Mouse (Mus musculus): ENCODE measurements around the gene Dixdc1.
"Not testable (repeated sequence)": the region's sequence is repeated elsewhere in the genome, so short reads cannot be mapped to it uniquely, and the experiment has no call there.

Gene Dixdc1

GRCm38 (mm10) chr9:50658391-50658790 is 80.9 kb downstream of the Dixdc1 start:
- no peak for DNase-seq (ENCODE audit: low spot score)

GRCm38 (mm10) chr9:50650503-50650902 is 88.8 kb downstream of the Dixdc1 start:
- no peak for DNase-seq (ENCODE audit: low spot score)

GRCm38 (mm10) chr9:50646826-50647370 is 92.4 kb downstream of the Dixdc1 start:
- no peak for DNase-seq (ENCODE audit: low spot score)

- no peak for DNase-seq (ENCODE audit: low spot score)
These were observed 105.0 kb downstream of the Dixdc1 start for GRCm38 (mm10) chr9:50634270-50634669.

- no peak for DNase-seq (ENCODE audit: low spot score)
These were observed 106.3 kb downstream of the Dixdc1 start for GRCm38 (mm10) chr9:50633059-50633458.

- DNase-seq (ENCODE audit: low spot score), result no peak
These were observed 107.2 kb downstream of the Dixdc1 start for GRCm38 (mm10) chr9:50632016-50632688.

GRCm38 (mm10) chr9:50630903-50631302 is 108.4 kb downstream of the Dixdc1 start:
- not testable (repeated sequence) for DNase-seq (ENCODE audit: low spot score)

- no peak for DNase-seq (ENCODE audit: low spot score)
These were observed 121.5 kb downstream of the Dixdc1 start for GRCm38 (mm10) chr9:50617794-50618330.

- DNase-seq (ENCODE audit: low spot score), result peak; percentile 78
These were observed 122.3 kb downstream of the Dixdc1 start, which contains the start of the genes Pih1d2 and Nkapd1 for GRCm38 (mm10) chr9:50616766-50617603. Gene Pih1d2, plus strand, starts transcription at chr9:50617321. Gene Nkapd1, minus strand, starts transcription at chr9:50617464.

- DNase-seq (ENCODE audit: low spot score), result no peak
These were observed 123.2 kb downstream of the Dixdc1 start for GRCm38 (mm10) chr9:50616161-50616560.

Measured in spleen, adult 12 weeks (tissue).